Mouse (Mus musculus) CH12.LX (cell line): Measurements from ENCODE around the gene Rap1gap. TPM values are rescaled to one million over a fixed set of nuclear protein-coding genes. Genes with fewer than 3 reads are reported as not detected.

Experiments used
- DNase-seq: peaks from one replicate; pipeline ENCODE4 v3.0.0-alpha.2; 2013; ENCODE audit errors: extremely low read depth
- H3K27ac ChIP-seq: 2 replicates; pipeline ENCODE4 v1.5.1; 2012; ENCODE audit warnings: low read depth, mild to moderate bottlenecking, control low read depth, moderate library complexity; ENCODE audit not compliant: insufficient read depth
- H3K27me3 ChIP-seq: replicated peaks from 2 replicates; pipeline ENCODE3; 2012; ENCODE audit warnings: inconsistent platforms
- H3K36me3 ChIP-seq, 2 experiments: replicated peaks in 1 of 2; 2 replicates each; pipeline versions ENCODE3 to v1.6.1; 2012; ENCODE audit warnings: inconsistent platforms in 1 of 2, low read length in 1 of 2, mild to moderate bottlenecking in 1 of 2, mixed read lengths in 1 of 2, moderate library complexity in 1 of 2; ENCODE audit not compliant: control insufficient read depth in 1 of 2, insufficient read depth in 1 of 2
- H3K4me1 ChIP-seq, 2 experiments: 2 replicates each; pipeline ENCODE4 v1.6.1; 2012; ENCODE audit warnings: inconsistent platforms in 1 of 2, moderate library complexity in 1 of 2; ENCODE audit not compliant: insufficient read depth in 2 of 2, control insufficient read depth in 1 of 2
- H3K4me2 ChIP-seq: 2 replicates; pipeline ENCODE4 v1.6.1; 2012; ENCODE audit warnings: low read depth, mild to moderate bottlenecking, control low read depth; ENCODE audit not compliant: poor library complexity, insufficient read depth, severe bottlenecking
- H3K4me3 ChIP-seq, 3 experiments: fragments of 150-350 bp in 1 of 3; sonication (generic) in 1 of 3; replicated peaks in 1 of 3; 2 replicates each; pipeline versions ENCODE3 to v1.5.1; 2011 to 2012; ENCODE audit warnings: low read depth in 2 of 3, low read length in 2 of 3, mild to moderate bottlenecking in 2 of 3, moderate library complexity in 2 of 3, control low read depth in 1 of 3, improper control_type of control experiment in 1 of 3, inconsistent platforms in 1 of 3, mixed read lengths in 1 of 3; ENCODE audit not compliant: poor library complexity in 1 of 3
- H3K79me2 ChIP-seq: replicated peaks from 2 replicates; pipeline ENCODE4 v1.6.1; 2012; ENCODE audit warnings: mild to moderate bottlenecking, moderate library complexity; ENCODE audit not compliant: control insufficient read depth, poor library complexity, insufficient read depth, severe bottlenecking; ENCODE audit errors: extremely low read depth
- H3K9ac ChIP-seq: 2 replicates; pipeline ENCODE4 v1.6.1; 2012; ENCODE audit warnings: low read depth, mild to moderate bottlenecking, control low read depth, moderate library complexity; ENCODE audit not compliant: insufficient read depth
- H3K9me3 ChIP-seq: replicated peaks from 2 replicates; pipeline ENCODE3; 2012; ENCODE audit warnings: low read length, inconsistent platforms, mixed read lengths
- BHLHE40 ChIP-seq: IDR thresholded peaks from 2 replicates; pipeline ENCODE4 v1.6.1; 2011; ENCODE audit warnings: mild to moderate bottlenecking, low read depth, low read length, improper control_type of control experiment
- CHD1 ChIP-seq: IDR thresholded peaks from 2 replicates; pipeline ENCODE4 v1.6.1; 2012; ENCODE audit warnings: low read depth, low read length, improper control_type of control experiment, inconsistent platforms
- CHD2 ChIP-seq: IDR thresholded peaks from 2 replicates; pipeline ENCODE4 v1.6.1; 2011; ENCODE audit warnings: low read length, improper control_type of control experiment
- E2F4 ChIP-seq: IDR thresholded peaks from 2 replicates; pipeline ENCODE4 v1.6.1; 2011; ENCODE audit warnings: low read depth, low read length, improper control_type of control experiment; ENCODE audit not compliant: insufficient replicate concordance
- ETS1 ChIP-seq: conservative IDR thresholded peaks from 2 replicates; pipeline ENCODE4 v1.6.1; 2012; ENCODE audit warnings: low read depth, mild to moderate bottlenecking, inconsistent platforms, low read length, improper control_type of control experiment, moderate library complexity
- GABPA ChIP-seq: IDR thresholded peaks from 2 replicates; pipeline ENCODE4 v1.6.1; 2012; ENCODE audit warnings: low read depth, low read length, improper control_type of control experiment, inconsistent platforms; ENCODE audit not compliant: insufficient replicate concordance
- JUN ChIP-seq: IDR thresholded peaks from 2 replicates; pipeline ENCODE4 v1.6.1; 2011; ENCODE audit warnings: low read depth, mild to moderate bottlenecking, low read length, improper control_type of control experiment, moderate library complexity; ENCODE audit not compliant: insufficient read depth
- MAFK ChIP-seq: IDR thresholded peaks from 2 replicates; pipeline ENCODE4 v1.6.1; 2011; ENCODE audit warnings: low read length, improper control_type of control experiment; ENCODE audit not compliant: insufficient replicate concordance
- MAZ ChIP-seq: IDR thresholded peaks from 2 replicates; pipeline ENCODE4 v1.6.1; 2012; ENCODE audit warnings: low read depth, mild to moderate bottlenecking, inconsistent platforms, low read length, improper control_type of control experiment, moderate library complexity
- MEF2A ChIP-seq: IDR thresholded peaks from 2 replicates; pipeline ENCODE4 v1.6.1; 2014; ENCODE audit warnings: low read depth, mild to moderate bottlenecking, inconsistent platforms, low read length, improper control_type of control experiment, borderline replicate concordance
- MXI1 ChIP-seq: IDR thresholded peaks from 2 replicates; pipeline ENCODE4 v1.6.1; 2011; ENCODE audit warnings: mild to moderate bottlenecking, low read depth, low read length, improper control_type of control experiment
- NELFE ChIP-seq: IDR thresholded peaks from 2 replicates; pipeline ENCODE4 v1.6.1; 2011; ENCODE audit warnings: low read depth, low read length, improper control_type of control experiment
- PAX5 ChIP-seq: IDR thresholded peaks from 2 replicates; pipeline ENCODE4 v1.6.1; 2012; ENCODE audit warnings: low read length, inconsistent platforms, mixed read lengths
- POLR2A ChIP-seq: IDR thresholded peaks from 2 replicates; pipeline ENCODE4 v1.6.1; 2011; ENCODE audit warnings: low read depth, mild to moderate bottlenecking, improper control_type of control experiment, low read length
- RAD21 ChIP-seq: IDR thresholded peaks from 2 replicates; pipeline ENCODE4 v1.6.1; 2011; ENCODE audit warnings: low read depth, mild to moderate bottlenecking, low read length, improper control_type of control experiment, moderate library complexity
- SIN3A ChIP-seq: IDR thresholded peaks from 2 replicates; pipeline ENCODE4 v1.6.1; 2012; ENCODE audit warnings: low read length, improper control_type of control experiment, inconsistent platforms
- UBTF ChIP-seq: IDR thresholded peaks from 2 replicates; pipeline ENCODE4 v1.6.1; 2012; ENCODE audit warnings: low read depth, mild to moderate bottlenecking, inconsistent platforms, low read length, improper control_type of control experiment, moderate library complexity
- USF1 ChIP-seq: IDR thresholded peaks from 2 replicates; pipeline ENCODE4 v1.6.1; 2014; ENCODE audit warnings: low read depth, mild to moderate bottlenecking, inconsistent platforms, low read length, improper control_type of control experiment
- USF2 ChIP-seq: conservative IDR thresholded peaks from 2 replicates; pipeline ENCODE4 v1.6.1; 2011; ENCODE audit warnings: low read depth, low read length, improper control_type of control experiment
- ZC3H11A ChIP-seq: IDR thresholded peaks from 2 replicates; pipeline ENCODE4 v1.6.1; 2012; ENCODE audit warnings: low read depth, mild to moderate bottlenecking, inconsistent platforms, low read length, improper control_type of control experiment
- ZMIZ1 ChIP-seq: IDR thresholded peaks from 2 replicates; pipeline ENCODE4 v1.6.1; 2012; ENCODE audit warnings: low read depth, mild to moderate bottlenecking, inconsistent platforms, low read length, improper control_type of control experiment
- ZNF384 ChIP-seq: IDR thresholded peaks from 2 replicates; pipeline ENCODE4 v1.6.1; 2012; ENCODE audit warnings: low read depth, low read length, improper control_type of control experiment, inconsistent platforms
- dilution Hi-C: fragments of 300-500 bp; cut with MboI; formaldehyde crosslinking; loops from 2 replicates; pipeline ENCODE4 v1.14.3; 2020; ENCODE audit warnings: low sequenced_read_pairs; ENCODE audit not compliant: extremely low pct_unique_long_range_greater_than_20kb, extremely low pct_ligation_motif_present
- in situ Hi-C: fragments of 300-500 bp; cut with MboI; formaldehyde crosslinking; loops from 3 replicates; pipeline ENCODE4 v1.14.3; 2019; ENCODE audit warnings: low sequenced_read_pairs, low pct_ligation_motif_present, low pct_unique_long_range_greater_than_20kb, mixed read lengths
- polyA plus RNA-seq: library from polyadenylated mRNA; unstranded; fragments of >175 nt; gene quantifications from 2 replicates; pipeline ENCODE4 v1.2.1, GENCODE M21; 2012; ENCODE audit warnings: low read depth; ENCODE audit not compliant: insufficient read length
- total RNA-seq, 2 experiments: library from RNA; depleted of rRNA; stranded (reverse); fragments of 300-350 nt in 1 of 2; fragments of >200 nt in 1 of 2; gene quantifications; 2 replicates each; pipeline ENCODE4 v1.2.3; 2012 to 2014

Rap1gap gene
- total and polyA plus RNA-seq, 3 experiments, result 3.0 to 11.1 (median 5.8) TPM

GRCm38 (mm10) chr4:137765554-137765971 is 101.0 kb downstream of the Rap1gap start:
- H3K4me3 ChIP-seq, result no peak overlapping the region
- no peaks in the 10 kb centered on the region for H3K27me3 ChIP-seq
- H3K27ac ChIP-seq, result no peak overlapping the region
- H3K4me1 ChIP-seq, result peaks cover 19 to 80% of the 10 kb centered on the region in 2 experiments
- no peak overlapping the region for H3K9ac ChIP-seq
- DNase-seq, result no peak
- peaks cover 36% of the 10 kb centered on the region for H3K79me2 ChIP-seq
- dilution Hi-C loops (no loop called here), in situ Hi-C loops (no loop called here)
- H3K9me3 ChIP-seq, result no peaks in the 10 kb centered on the region
- H3K36me3 ChIP-seq, result peaks cover 6 to 75% of the 10 kb centered on the region in 2 experiments
- no peak overlapping the region for H3K4me2 ChIP-seq
- no peak for TF ChIP-seq USF1
- no peak for TF ChIP-seq CHD1
- TF ChIP-seq MEF2A, result no peak
- TF ChIP-seq E2F4, result no peak
- no peak for TF ChIP-seq NELFE
- TF ChIP-seq USF2, result no peak
- TF ChIP-seq ZC3H11A, result no peak
- TF ChIP-seq MXI1, result no peak
- no peak for TF ChIP-seq MAFK
- TF ChIP-seq SIN3A, result no peak
- TF ChIP-seq ZMIZ1, result no peak
- TF ChIP-seq GABPA, result no peak
- TF ChIP-seq CHD2, result no peak
- no peak for TF ChIP-seq POLR2A
- TF ChIP-seq PAX5, result no peak
- no peak for TF ChIP-seq UBTF
- no peak for TF ChIP-seq MAZ
- no peak for TF ChIP-seq BHLHE40
- TF ChIP-seq RAD21, result no peak

- Histone ChIP-seq H3K9me3 (no peaks in the 10 kb centered on the region), H3K9ac (no peak overlapping the region), H3K4me1 (peaks cover 19 to 88% of the 10 kb centered on the region in 2 experiments), H3K4me3 (no peak overlapping the region), H3K27ac (0 out of 2 replicates have a peak overlapping the region, but pooled peaks have one; percentile 27), H3K36me3 (peaks cover 2 to 77% of the 10 kb centered on the region in 2 experiments), H3K4me2 (no peak overlapping the region), H3K27me3 (no peaks in the 10 kb centered on the region), H3K79me2 (peaks cover 37% of the 10 kb centered on the region)
- in situ Hi-C loops, result no loop called here
- no peak for DNase-seq
- TF ChIP-seq RAD21, result no peak
- no peak for TF ChIP-seq CHD1
- no peak for TF ChIP-seq BHLHE40
- TF ChIP-seq JUN, result no peak
- TF ChIP-seq ETS1, result no peak
- TF ChIP-seq ZNF384, result no peak
- dilution Hi-C loops, result no loop called here
These were observed 101.8 kb downstream of the Rap1gap start for GRCm38 (mm10) chr4:137766365-137766764.
